Mouse (Mus musculus): ENCODE data around the gene Slc46a2. TPM values are rescaled to one million over a fixed set of nuclear protein-coding genes. Genes with fewer than 3 reads are reported as not detected.

The Slc46a2 gene
- polyA plus RNA-seq, 1 experiment from 2014 or later: not detected

DNA sequence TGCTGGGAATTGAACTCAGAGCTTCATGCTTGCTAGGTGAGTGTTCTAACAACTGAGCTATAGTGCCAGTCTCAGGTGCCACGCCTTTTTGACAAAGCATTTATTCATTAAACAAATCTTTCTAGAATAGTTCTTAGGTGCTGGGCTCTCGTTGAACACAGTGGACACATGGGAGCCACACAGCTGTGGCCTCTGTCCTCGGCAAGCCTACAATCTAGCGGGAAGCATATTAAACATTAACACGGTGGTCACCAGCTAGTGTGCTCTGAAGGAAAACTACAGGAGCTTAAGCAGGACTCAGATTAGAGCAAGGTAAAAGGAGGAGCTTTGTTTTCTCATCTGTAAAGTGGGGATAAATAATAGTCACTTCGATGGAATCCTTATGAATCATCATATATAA lies 7.8 kb downstream of the Slc46a2 start:
- Histone ChIP-seq H3K4me3 (no peak overlapping the region), H3K4me1 (no peaks in the 10 kb centered on the region), H3K27me3 (no peaks in the 10 kb centered on the region), H3K27ac (no peak overlapping the region), H3K4me2 (no peak overlapping the region), H3K9ac (no peak overlapping the region), H3K36me3 (ENCODE audit: poor library complexity, severe bottlenecking) (no peaks in the 10 kb centered on the region), H3K9me3 (replicated peaks) (no peaks in the 10 kb centered on the region)
- WGBS: 89% methylated on average over 6 of the region's 6 CpGs
- no peak for ATAC-seq

DNA sequence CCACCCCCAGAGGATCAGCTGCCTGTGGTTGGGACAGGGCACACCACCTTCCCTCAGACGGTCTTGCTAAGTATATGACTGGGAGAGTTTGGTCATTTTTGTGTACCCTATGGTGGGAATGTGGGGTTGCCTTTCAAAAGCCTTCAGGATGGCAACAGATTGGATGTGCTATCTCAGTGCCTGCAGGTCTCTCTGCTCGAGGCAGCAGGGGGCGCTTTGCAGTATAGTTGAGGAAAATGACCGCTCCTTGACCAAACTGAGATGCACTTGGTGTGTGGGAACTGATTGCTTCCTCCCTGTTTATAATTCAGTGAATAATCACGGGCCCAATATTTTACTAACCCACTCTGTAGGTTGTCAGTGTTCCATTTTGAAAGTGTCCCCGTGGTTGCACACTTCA lies 12.3 kb downstream of the Slc46a2 start:
- Histone ChIP-seq H3K9ac (no peak overlapping the region), H3K4me2 (no peak overlapping the region), H3K27ac (no peak overlapping the region), H3K4me1 (no peaks in the 10 kb centered on the region), H3K27me3 (no peaks in the 10 kb centered on the region), H3K9me3 (replicated peaks) (no peaks in the 10 kb centered on the region), H3K36me3 (ENCODE audit: poor library complexity, severe bottlenecking) (peaks cover 19% of the 10 kb centered on the region), H3K4me3 (no peak overlapping the region)
- ATAC-seq: no peak
- 61% methylated on average over 6 of the region's 6 CpGs for WGBS

DNA sequence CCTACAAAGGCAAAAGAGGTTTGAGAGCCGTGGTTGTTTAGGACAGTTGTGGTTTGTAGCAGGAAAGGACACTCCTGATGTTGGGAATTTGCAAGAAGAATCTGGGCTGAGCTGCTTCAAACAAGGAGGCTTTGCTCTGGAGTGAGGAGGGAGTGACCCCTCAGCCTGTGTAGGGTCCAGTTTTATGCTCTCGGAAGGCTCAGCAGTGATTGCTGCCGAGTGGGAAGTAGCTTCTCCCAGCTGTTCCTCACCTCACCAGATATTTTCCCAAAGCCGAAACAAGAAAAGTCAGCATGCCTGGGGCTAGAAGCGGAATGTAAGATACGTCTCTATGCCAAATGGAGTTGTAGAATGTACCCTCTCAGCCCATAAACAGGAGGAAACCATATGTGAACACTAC lies 13.0 kb downstream of the Slc46a2 start:
- Histone ChIP-seq H3K4me3 (no peak overlapping the region), H3K27me3 (no peaks in the 10 kb centered on the region), H3K4me1 (no peaks in the 10 kb centered on the region), H3K4me2 (no peak overlapping the region), H3K36me3 (ENCODE audit: poor library complexity, severe bottlenecking) (peaks cover 25% of the 10 kb centered on the region), H3K9me3 (replicated peaks) (no peaks in the 10 kb centered on the region), H3K9ac (no peak overlapping the region), H3K27ac (no peak overlapping the region)
- ATAC-seq: no peak
- 95% methylated on average over 6 of the region's 6 CpGs for WGBS

DNA sequence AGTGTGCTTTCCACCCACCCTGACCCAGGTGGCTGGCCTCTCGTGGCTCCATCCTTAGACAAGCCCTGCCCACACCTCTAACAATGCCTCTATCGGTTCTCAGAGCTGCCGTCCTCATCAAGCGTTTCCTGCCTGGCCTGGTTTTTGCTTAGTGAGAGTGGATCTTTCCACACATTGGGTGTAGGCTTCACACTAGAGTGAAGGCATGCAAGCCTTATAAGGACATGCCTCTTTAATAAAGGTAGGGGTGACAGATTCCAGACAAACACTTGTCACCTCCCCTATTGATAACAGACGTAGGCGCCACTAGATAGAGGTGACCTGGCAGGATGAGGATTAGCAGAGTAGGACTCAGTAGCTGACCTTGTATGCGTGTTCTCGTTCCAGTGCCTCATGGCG lies 16.3 kb downstream of the Slc46a2 start:
- no peak overlapping the region for H3K4me3 ChIP-seq
- ATAC-seq: no peak
- H3K4me1 ChIP-seq: no peaks in the 10 kb centered on the region
- H3K27me3 ChIP-seq: no peaks in the 10 kb centered on the region
- H3K9me3 ChIP-seq (replicated peaks): no peaks in the 10 kb centered on the region
- H3K4me2 ChIP-seq: no peak overlapping the region
- 89% methylated on average over 9 of the region's 9 CpGs for WGBS
- H3K36me3 ChIP-seq (ENCODE audit: poor library complexity, severe bottlenecking): peaks cover 48% of the 10 kb centered on the region
- H3K27ac ChIP-seq: no peak overlapping the region
- H3K9ac ChIP-seq: no peak overlapping the region

DNA sequence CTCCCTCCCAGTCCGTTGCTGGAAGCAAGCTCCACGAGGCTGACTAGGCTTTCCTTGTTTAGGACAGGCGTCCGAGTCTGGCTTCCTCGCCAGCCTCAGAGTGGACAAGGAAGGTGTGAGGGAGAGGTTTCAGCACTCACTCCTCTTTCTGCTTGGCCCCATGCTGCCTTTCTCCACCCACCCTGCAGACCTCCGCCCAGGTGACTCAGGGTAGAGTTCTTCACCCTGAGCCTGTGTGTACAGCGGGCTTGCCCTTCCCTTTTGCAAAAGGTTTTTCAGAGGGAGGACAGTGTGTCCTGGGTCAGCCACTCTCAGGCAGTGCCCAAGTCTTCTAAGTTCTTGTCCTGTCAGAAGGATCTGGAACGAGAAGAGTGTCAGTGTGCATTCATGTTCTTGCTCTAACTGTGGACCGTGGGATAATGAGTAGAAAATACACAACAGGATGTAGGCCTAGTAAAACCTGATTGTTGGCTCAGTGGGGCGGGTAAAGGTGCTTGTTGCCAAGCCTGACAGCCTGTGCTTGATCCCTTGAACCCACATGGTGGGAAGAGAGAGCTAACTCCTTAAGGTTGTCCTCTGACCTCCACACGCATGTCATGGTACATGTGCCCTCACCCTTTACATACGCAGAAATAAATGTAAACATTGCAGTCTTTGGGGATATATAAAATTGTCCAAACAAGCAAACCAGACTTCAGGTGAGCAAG lies 16.9 kb downstream of the Slc46a2 start:
- 84% methylated on average over 12 of the region's 12 CpGs for whole genome bisulfite sequencing
- no peaks in the 10 kb centered on the region for H3K4me1 ChIP-seq
- no peak overlapping the region for H3K9ac ChIP-seq
- H3K27ac ChIP-seq: no peak overlapping the region
- H3K4me3 ChIP-seq: no peak overlapping the region
- no peaks in the 10 kb centered on the region for H3K9me3 ChIP-seq (replicated peaks)
- no peaks in the 10 kb centered on the region for H3K27me3 ChIP-seq
- peaks cover 48% of the 10 kb centered on the region for H3K36me3 ChIP-seq (ENCODE audit: poor library complexity, severe bottlenecking)
- no peak for ATAC-seq
- H3K4me2 ChIP-seq: no peak overlapping the region

DNA sequence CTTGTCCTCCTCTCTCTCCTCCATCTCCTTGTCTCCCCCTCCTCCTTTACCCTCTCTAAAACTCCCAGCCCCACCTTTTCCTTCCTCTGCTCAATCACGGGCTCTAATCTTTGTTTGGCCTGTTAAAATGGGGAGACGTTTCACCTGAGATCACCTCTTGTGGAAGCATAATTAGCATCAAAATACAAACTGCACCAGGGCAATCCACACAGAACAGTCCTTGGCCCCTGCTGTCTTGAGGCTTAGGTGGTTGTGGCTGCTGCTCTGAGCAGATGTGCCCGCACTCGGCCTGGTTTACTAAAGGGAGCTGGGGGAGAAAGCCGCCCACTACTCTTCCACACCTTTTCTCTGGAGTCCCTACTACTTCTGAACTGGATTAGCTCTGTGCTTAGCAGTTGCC lies 18.9 kb downstream of the Slc46a2 start:
- H3K27me3 ChIP-seq: no peaks in the 10 kb centered on the region
- H3K9me3 ChIP-seq (replicated peaks): no peaks in the 10 kb centered on the region
- H3K4me3 ChIP-seq: no peak overlapping the region
- H3K9ac ChIP-seq: no peak overlapping the region
- no peak overlapping the region for H3K27ac ChIP-seq
- peaks cover 7% of the 10 kb centered on the region; the same call in 1 of the 2 replicates for H3K4me1 ChIP-seq
- no peak overlapping the region for H3K4me2 ChIP-seq
- peaks cover 48% of the 10 kb centered on the region for H3K36me3 ChIP-seq (ENCODE audit: poor library complexity, severe bottlenecking)
- WGBS: 64% methylated on average over 5 of the region's 5 CpGs
- ATAC-seq: no peak

DNA sequence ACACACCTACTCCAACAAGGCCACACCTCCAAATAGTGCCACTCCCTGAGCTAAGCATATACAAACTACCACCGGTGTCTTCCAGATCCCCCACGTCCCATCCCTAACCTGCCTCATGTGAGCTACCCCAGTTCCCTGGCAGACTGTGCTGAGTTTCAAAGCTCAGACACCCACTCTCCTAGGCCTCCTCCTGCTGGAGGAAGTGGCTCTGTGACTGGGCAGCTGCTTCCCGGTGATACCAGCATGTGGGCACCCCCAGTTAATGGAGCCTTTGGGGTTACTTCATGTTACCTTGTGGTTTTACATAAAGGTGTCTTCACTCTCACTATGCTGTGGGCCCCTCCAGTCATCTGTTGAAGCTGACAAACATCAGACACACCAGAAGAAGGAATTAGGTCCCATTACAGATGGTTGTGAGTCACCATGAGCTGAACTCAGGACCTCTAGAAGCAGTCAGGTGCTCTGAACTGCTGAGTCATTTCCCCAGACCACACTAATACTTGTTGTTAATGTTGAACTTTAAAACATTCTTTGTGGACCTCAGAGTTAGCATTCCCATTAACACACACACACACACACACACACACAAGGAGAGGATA lies 19.8 kb downstream of the Slc46a2 start:
- Histone ChIP-seq H3K4me3 (no peak overlapping the region), H3K9me3 (replicated peaks) (no peaks in the 10 kb centered on the region), H3K4me2 (no peak overlapping the region), H3K9ac (no peak overlapping the region), H3K36me3 (ENCODE audit: poor library complexity, severe bottlenecking) (peaks cover 48% of the 10 kb centered on the region), H3K27me3 (no peaks in the 10 kb centered on the region), H3K4me1 (peaks cover 8% of the 10 kb centered on the region; the same call in 1 of the 2 replicates), H3K27ac (no peak overlapping the region)
- no peak for ATAC-seq
- WGBS: 96% methylated on average over 3 of the region's 3 CpGs

DNA sequence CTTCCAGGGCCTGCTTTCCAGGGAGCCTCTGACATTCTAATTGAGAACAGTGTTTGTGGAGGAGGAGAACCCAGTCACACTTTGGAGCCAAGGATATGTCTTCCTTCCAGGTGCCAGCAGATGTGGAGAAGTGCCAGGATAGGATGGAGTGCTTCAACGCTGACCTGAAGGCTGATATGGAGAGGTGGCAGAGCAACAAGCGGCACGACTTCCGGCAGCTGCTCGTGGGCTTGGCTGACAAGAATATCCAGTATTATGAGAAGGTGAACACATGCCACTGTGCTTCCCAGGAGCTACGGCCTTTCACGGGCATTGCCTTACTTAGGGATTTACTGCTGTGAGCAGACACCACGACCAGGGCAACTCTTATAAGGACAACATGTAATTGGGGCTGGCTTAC lies 20.4 kb downstream of the Slc46a2 start:
- no peak for ATAC-seq

DNA sequence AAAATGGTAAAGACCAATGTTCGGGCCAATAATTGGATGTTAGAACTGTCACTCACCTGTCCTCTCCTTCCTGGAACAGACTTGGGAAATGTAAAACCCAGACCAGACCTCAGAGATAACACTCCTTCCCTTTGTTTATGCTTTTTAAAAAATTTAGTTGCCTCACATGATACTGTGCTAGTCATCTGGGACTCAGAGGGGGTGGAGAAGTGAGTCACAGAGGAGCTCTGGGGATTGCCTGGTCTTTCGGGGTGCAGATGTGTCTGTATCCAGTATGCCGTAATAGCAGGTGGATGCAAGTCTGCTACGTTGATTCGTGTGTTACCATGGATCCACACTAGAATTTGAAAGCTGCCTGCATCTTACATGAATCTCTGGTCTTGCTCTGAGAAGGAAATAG lies 22.1 kb downstream of the Slc46a2 start:
- Histone ChIP-seq H3K27me3 (no peaks in the 10 kb centered on the region), H3K9me3 (replicated peaks) (no peaks in the 10 kb centered on the region), H3K36me3 (ENCODE audit: poor library complexity, severe bottlenecking) (peaks cover 29% of the 10 kb centered on the region), H3K4me1 (peaks cover 8% of the 10 kb centered on the region; the same call in 1 of the 2 replicates), H3K27ac (no peak overlapping the region), H3K9ac (no peak overlapping the region), H3K4me3 (no peak overlapping the region), H3K4me2 (no peak overlapping the region)
- 90% methylated on average over 5 of the region's 5 CpGs for WGBS
- ATAC-seq: no peak

More for the DNA sequence above, 20.4 kb downstream of the Slc46a2 start:
- Histone ChIP-seq H3K4me2 (no peak overlapping the region), H3K36me3 (ENCODE audit: poor library complexity, severe bottlenecking) (peaks cover 43% of the 10 kb centered on the region), H3K9me3 (replicated peaks) (no peaks in the 10 kb centered on the region), H3K9ac (no peak overlapping the region), H3K27ac (no peak overlapping the region), H3K27me3 (no peaks in the 10 kb centered on the region), H3K4me3 (no peak overlapping the region), H3K4me1 (peaks cover 8% of the 10 kb centered on the region; the same call in 1 of the 2 replicates)
- 93% methylated on average over 8 of the region's 8 CpGs for whole genome bisulfite sequencing

DNA sequence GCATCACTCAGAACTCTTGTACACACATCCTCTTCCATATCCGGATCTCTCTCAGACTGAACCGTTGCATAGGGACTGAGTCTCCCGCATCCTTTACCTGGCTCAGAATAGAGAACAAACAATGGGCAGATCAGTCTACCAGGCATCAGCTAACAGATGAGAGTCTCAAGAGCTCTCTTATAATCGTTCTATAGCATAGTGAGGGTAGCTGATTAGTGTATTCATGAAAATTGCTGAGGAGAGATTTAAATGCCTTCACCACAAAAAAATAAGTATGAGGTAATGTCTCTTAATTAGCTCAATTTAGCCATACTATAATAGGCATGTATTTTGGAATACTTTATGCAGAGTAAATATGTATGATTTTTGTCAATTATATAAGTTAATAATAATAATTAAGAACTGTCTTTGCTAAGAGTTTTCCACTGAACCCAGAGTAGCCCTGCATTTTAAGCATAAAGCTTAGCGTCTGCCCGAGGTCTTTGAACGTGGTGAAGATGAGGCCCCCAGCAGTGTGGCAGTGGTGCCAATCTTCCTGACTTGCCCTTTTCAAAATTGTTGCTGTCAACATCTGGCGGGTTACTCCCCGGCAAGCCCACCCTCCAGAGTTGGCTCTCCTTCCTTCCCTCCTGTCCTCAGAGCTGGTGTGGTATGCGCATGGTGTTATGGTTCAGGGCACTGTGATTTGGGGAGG lies 23.0 kb downstream of the Slc46a2 start:
- H3K27ac ChIP-seq: no peak overlapping the region
- no peaks in the 10 kb centered on the region for H3K9me3 ChIP-seq (replicated peaks)
- H3K27me3 ChIP-seq: no peaks in the 10 kb centered on the region
- H3K4me1 ChIP-seq: peaks cover 8% of the 10 kb centered on the region; the same call in 1 of the 2 replicates
- ATAC-seq: peak; percentile 76
- 78% methylated on average over 10 of the region's 10 CpGs for WGBS
- H3K9ac ChIP-seq: no peak overlapping the region
- no peak overlapping the region for H3K4me2 ChIP-seq
- no peak overlapping the region for H3K4me3 ChIP-seq
- peaks cover 23% of the 10 kb centered on the region for H3K36me3 ChIP-seq (ENCODE audit: poor library complexity, severe bottlenecking)

DNA sequence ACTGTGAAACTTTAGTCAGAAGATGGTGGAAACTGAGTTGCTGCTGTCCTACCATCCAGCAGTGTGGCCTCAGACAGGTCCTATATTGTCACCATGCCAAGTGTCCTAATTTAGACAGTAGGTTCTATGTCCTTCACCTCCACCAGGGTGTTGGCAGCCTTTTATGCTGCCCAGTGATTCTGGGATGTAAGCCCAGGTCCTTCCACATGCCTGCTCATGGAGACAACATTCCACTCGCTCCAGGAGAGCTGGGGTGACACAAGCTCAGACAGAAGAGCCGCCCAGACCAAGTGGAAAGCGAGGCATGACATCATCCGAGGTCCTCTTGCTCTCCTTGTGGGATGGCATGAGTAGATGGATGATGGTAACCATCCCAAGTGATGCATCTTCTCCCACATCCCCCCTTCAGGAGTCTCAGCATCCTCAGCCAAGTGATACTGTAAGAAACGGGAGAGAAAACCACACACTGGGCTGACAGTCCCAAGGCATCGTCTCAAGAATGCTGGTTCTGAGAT lies 24.7 kb downstream of the Slc46a2 start:
- 93% methylated on average over 6 of the region's 6 CpGs for WGBS
- Histone ChIP-seq H3K4me3 (no peak overlapping the region), H3K27ac (no peak overlapping the region), H3K4me2 (no peak overlapping the region), H3K9me3 (replicated peaks) (no peaks in the 10 kb centered on the region), H3K36me3 (ENCODE audit: poor library complexity, severe bottlenecking) (peaks cover 24% of the 10 kb centered on the region), H3K9ac (no peak overlapping the region), H3K4me1 (peaks cover 8% of the 10 kb centered on the region; the same call in 1 of the 2 replicates), H3K27me3 (no peaks in the 10 kb centered on the region)
- ATAC-seq: no peak

DNA sequence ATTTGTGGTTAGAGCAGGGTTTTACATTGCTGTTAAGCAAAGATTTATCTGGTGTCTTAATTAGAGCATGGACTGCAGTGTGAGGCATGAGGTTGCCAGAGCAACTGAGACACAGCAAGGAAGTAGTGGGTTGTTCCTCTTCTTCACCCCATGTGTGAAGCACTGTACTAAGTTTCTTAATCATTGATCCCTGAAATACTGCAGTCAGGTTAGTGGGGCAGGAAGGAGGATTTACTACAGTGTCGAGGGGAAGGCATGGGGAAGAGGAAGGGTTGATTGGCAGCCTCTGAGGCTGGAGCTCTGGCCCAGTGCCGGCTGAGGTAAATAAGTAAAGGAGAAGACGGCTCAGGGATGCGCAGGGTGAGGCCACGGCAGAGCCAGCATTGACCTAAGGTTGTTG lies 26.8 kb downstream of the Slc46a2 start:
- ATAC-seq: no peak
- 87% methylated on average over 5 of the region's 5 CpGs for WGBS
- peaks cover 19% of the 10 kb centered on the region for H3K36me3 ChIP-seq (ENCODE audit: poor library complexity, severe bottlenecking)
- no peak overlapping the region for H3K4me3 ChIP-seq
- no peaks in the 10 kb centered on the region for H3K27me3 ChIP-seq
- H3K27ac ChIP-seq: no peak overlapping the region
- peaks cover 8% of the 10 kb centered on the region; the same call in 1 of the 2 replicates for H3K4me1 ChIP-seq
- H3K9ac ChIP-seq: no peak overlapping the region
- no peaks in the 10 kb centered on the region for H3K9me3 ChIP-seq (replicated peaks)
- no peak overlapping the region for H3K4me2 ChIP-seq

All from forebrain, embryonic 13.5 days (tissue).